Mouse (Mus musculus) kidney, postnatal 4 days (tissue): ENCODE measurements at regions not wholly inside any gene's neighbourhood (a gene's known extent, or its start where the extent isn't known, plus 50 kb on each side); places are given as distances from the start of the nearest gene placed in this dataset.

Experiments
- DNase-seq, 2 experiments: peaks; one replicate each; pipeline ENCODE4 v3.0.0; 2021; ENCODE audit warnings: mixed read lengths in 2 of 2

DNA sequence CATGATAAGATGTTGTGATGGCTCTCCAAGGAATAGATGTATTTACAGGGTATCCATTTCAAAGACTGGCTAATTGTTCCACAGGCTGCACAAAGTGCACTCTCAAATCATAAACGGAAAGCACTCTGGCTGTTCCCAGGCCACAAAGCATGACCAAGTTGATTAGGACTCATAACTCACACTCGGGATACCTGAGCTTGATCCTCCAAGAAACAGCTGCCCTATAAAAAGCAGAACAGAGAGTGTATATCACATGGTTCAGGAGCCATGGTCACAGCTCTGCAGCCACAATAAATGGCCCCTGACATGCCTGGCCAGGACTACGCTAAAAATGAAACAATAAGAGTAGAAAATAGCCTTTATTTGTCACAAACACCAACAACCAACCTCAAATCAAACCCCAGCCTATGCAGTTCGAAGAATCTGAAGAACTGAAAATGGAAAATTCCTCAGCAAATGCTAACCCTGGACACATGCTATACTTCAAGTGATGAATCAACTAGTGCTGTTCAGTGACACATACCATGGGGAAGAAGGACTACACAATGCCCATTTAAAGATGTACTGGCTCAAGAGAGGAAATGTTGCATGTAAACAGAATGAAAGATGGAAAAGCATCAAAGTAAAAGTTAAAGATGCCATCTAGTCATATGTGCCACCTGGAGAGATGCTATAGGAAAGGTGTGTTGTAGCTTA, 473.5 kb downstream of the Gsdmc2 start:
- peak in 1 of 2 experiments; percentile 1 for DNase-seq

GRCm38 (mm10) chr15:63364473-63364872, 480.5 kb downstream of the Gsdmc2 start:
- no peak for DNase-seq

GRCm38 (mm10) chr15:63360402-63360801, 484.6 kb downstream of the Gsdmc2 start:
- DNase-seq, result peak; percentile 23 to 34

GRCm38 (mm10) chr15:63341730-63342129, 503.2 kb downstream of the Gsdmc2 start:
- DNase-seq, result no peak

- DNase-seq, result peak; percentile 71 to 83
Observed at GRCm38 (mm10) chr15:63340322-63341060, 504.5 kb downstream of the Gsdmc2 start.

GRCm38 (mm10) chr15:63319666-63320065, 525.3 kb downstream of the Gsdmc2 start:
- no peak for DNase-seq

DNA sequence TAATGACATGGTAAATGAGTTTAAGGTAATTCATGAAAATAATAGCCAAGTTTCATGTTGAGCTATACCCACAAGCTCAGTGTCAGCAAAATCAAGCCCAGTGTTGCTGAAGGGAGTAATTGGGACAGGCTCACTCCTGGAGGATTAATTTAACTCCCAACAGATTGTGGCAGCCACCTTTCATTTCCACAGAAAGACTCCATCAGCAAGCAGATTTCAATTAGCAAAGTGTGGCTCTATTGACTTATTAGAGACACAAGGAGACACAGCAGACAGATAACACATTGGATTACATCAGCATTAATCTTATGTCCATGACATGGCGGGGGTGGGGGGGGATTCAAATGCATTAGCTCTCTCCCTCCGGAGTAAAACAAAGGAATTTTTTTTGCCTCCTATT, 534.6 kb downstream of the Gsdmc2 start:
- no peak for DNase-seq

GRCm38 (mm10) chr15:63299311-63299710, 545.7 kb downstream of the Gsdmc2 start:
- DNase-seq, result no peak

- no peak for DNase-seq
Observed at GRCm38 (mm10) chr15:63288534-63288933, 556.4 kb downstream of the Gsdmc2 start.

DNA sequence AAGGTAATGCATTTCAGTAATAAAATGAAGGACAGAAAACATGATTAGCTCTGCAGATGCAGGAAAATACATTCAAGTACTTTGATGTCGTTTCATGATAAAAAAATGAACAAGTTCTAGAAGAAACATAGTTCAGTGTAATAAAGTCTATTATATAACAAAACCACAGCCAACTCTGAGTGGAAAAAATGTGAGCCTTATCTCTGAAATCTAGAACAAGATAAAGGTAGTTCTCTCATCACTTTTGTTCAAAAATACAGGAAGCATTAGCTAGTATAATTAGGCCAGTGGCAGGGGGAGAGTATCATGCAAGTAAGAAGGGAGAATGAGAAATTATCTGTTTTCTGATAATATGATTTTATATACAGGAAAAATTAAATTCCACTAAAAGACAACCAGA, 559.0 kb downstream of the Gsdmc2 start:
- no peak for DNase-seq

DNA sequence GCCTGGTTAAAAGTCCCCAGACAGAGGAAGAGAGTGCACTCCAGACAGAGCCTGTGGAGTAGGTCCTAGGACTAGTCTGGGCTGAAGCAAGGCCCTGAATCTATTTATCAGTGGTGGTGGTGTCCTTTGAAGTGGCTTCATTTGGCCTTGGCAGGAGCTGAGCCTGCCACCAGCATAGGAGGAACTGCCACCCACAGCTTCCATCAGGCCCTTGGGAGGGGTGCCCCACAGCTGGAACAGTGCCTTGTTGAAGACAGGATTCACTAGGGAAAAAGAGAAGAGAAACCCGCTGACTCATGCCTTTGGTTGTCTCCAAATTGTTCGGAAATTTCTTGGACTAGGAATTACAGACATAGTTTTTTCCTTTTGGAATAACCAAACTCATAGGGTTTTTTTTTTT, 574.6 kb downstream of the Gsdmc2 start:
- DNase-seq, result no peak

- DNase-seq, result no peak
Observed at GRCm38 (mm10) chr15:63265845-63266244, 579.1 kb downstream of the Gsdmc2 start.

- no peak for DNase-seq
Observed at GRCm38 (mm10) chr15:63255736-63256135, 589.2 kb downstream of the Gsdmc2 start.

DNA sequence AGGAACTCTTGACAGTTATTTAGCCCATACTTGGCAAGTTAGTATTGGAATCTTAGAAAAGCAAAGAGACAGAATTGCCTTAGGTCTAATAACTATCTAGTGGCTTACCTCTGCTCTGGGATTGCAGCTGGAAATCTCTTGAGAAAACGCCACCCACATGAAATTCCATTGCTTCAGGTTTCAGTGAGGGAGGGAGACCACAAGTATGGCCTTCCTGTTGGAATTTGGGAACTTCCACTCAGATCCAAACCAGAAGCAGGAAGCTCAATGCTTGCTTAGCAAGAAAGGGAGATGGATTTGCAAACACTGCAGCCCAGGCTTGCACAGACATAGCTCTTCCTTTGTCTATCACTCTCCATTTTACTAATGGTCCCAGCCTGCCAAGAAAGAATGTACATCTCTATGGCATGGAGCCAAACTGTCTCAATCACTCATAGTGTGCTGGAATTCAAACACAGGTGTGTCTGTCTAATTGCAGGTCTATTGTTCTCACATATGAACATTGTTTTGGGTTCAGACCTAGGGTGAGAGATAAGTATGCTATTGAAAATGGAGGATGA, 592.1 kb downstream of the Gsdmc2 start:
- DNase-seq, result no peak

GRCm38 (mm10) chr15:63238601-63239000, 606.4 kb downstream of the Gsdmc2 start:
- DNase-seq, result no peak

DNA sequence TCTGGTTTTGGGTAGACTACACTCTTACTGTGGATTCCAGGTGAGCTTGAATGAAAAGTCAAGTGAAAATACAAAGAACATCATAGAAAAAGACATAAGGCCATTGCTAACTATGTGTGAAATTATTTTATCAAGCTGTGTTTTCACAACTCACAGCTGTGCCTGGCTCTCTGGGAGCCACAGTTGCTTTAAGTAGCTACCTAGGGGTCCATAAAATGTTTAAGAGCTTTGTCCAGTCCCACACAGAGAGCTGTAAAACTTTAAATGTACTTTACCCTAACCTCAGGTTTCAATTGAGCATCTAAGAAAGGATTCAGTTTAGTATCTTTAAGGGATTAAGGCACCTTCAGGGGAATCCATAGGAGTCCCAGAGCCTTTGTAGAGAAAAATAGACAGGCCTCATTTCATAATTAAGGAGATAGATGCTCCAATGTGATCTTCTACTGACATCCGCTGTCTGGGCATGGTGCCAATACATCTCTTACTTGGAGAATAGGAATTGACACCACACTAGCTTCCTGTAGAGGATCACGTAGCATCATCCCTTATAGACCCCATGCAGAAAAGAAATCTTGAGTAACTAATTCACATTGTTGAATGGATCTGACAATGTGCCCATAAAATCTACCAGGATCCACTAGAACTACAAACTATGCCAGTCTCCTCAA, 626.5 kb downstream of the Gsdmc2 start:
- DNase-seq, result no peak

DNA sequence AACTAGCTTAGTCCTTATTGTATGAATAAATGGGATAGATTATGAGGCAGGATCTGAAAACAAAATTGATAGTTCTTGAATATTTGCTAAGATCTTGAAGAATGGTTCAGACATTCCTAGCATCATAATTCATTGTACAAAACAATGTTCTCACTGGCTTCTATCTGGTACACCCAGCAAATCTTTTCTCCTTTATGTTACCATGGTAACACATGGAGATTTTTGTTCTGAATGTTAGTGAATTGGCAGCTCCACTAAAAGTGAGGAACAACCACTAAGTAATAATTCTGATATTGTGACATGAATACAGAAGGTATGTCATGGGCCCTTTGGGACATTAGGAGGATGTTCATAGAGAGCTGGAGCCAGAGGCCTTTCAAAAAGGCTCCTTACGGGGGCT, 639.8 kb downstream of the Gsdmc2 start:
- no peak for DNase-seq

DNA sequence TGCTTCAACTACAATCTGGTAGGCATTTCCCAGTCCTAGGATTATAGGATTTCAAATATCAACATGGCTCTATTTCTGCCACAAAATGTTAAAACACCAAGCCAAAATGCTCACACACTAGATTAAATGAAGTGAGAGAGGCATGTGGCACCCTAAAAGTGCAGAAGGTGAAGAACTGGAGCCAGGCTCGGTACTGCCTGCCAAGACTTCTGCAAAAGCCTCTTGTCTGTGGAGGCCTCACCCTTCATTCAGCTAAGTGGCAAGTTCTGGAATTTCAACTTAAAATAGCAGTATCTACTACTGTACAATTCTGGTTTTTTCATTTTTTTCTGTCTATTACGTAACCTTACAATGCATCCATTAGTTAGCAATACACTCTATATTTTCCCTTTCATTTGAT, 649.9 kb downstream of the Gsdmc2 start:
- DNase-seq, result no peak

DNA sequence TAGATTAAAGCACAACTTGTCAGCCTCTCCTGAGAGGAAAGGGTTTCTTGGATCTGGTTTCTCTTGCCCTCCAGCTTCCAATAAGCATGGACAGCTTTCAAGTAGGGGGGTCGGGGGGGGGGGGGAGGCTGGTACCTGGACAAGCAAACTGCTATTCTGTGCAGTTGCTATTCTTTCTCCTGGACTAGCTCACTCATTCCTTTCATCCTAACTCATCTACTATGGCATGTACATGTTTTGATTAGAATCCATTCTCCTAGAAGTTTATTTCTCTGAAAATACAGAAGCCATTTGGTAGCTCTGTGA, 650.5 kb downstream of the Gsdmc2 start:
- no peak for DNase-seq

- peak; percentile 7 to 24 for DNase-seq
Observed at GRCm38 (mm10) chr15:63193617-63194491, 651.1 kb downstream of the Gsdmc2 start.

- no peak for DNase-seq
Observed at GRCm38 (mm10) chr15:63191731-63192130, 653.2 kb downstream of the Gsdmc2 start.

GRCm38 (mm10) chr15:63190086-63190485, 654.9 kb downstream of the Gsdmc2 start:
- peak in 1 of 2 experiments; percentile 9 for DNase-seq

DNA sequence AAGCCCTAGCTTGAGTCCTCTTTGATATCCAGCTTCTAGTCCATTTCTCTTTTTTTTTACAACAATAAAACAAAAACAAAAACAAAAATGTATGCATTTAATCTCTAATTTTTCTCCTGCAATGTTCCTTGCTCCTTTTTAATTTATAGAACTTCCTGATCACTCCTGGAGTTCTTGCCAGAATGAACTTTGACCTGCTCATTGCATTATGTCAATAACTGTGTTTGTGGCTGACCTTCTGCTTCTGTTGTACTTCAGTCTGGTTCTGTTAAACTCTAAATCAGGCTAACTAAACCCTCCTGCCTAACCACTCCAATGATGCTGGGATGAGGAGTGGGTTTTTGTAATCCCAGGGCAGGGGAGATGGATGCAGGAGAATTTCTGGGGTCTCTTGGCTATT, 674.0 kb downstream of the Gsdmc2 start:
- DNase-seq, result no peak
